Mouse (Mus musculus) heart, postnatal 0 days (tissue): ENCODE measurements around the gene Igll1.

Source experiments
- CTCF ChIP-seq: IDR thresholded peaks from 2 replicates; pipeline ENCODE4 v1.5.1; 2016; ENCODE audit warnings: antibody characterized with exemption, control low read depth, low read depth
- EP300 ChIP-seq: IDR thresholded peaks from 2 replicates; pipeline ENCODE4 v1.6.1; 2016; ENCODE audit warnings: antibody characterized with exemption, low read depth

- TF ChIP-seq CTCF (no peak), EP300 (no peak)
Measured at GRCm38 (mm10) chr16:16892366-16892765, 28.6 kb upstream of the Igll1 start.
